Mouse (Mus musculus) cerebellum, adult 9-10 months (tissue): ENCODE data around the gene Kctd17.
A peak's percentile ranks its signal among the peaks of the same experiment; 100 is the strongest.

Experiments used
- DNase-seq: peaks from one replicate; pipeline ENCODE4 v3.0.0; 2022

Kctd17 gene

GRCm38 (mm10) chr15:78416937-78417336 lies 11.4 kb upstream of the Kctd17 start:
- DNase-seq: no peak

DNA sequence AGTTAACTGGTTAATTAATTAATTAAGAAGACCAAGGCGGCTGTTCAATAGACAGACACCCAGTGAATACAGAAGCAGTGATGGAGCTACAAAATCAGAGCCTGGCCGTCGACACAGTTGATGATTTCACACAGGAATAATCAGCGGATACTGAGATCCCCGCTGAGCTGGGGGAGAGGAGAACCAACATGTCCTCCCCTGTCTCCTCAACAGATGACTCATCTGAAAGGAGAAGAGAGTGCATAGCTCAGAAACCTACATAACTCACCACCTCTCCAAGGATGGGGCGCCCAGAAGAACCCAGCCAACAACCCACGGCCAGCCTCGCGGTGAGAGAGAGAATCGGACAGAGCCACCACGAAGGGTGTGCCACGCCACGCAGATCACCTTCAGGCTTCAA lies 8.0 kb upstream of the Kctd17 start:
- no peak for DNase-seq

DNA sequence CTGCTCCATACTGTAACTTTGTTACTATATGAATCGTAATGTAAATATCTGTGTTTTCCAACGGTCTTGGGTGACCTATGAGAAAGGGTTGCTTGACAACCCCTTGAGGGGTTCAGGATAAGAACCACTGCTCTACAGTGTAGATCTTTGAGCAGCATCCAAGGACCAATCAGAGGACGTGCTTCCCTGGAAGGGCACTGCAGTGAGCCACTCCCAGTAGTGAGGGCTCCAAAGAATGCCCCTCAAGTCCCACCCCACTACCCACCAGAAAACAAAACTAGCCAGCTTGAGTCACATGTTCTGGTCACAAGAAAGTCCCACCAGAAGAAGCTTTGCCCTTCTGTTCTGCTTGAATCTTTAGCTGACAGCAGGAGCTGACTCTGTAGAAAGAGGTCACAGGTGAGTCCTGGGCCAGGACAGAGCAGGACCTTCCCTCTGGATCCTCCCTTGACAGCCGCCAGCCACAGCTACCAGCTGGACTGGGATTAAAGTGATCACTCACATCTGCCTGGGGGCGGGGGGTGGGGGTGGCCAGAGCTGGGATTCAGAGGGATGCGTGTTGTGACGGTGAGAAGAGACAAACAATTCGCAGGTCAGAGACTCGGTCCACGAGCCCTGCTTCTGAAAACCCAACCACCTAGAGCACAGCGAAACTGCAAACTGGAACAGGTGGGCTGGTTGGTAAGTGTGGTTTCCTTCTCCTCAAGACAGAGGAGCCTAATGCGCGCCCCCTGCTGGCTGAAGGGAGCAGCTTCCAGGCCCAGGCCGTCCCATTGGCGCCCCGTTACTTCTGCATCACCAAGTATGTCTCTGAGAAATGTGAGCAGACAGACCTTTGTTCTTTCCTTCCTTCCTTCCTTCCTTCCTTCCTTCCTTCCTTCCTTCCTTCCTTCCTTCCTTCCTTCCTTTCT lies 6.1 kb upstream of the Kctd17 start:
- peak; percentile 83 for DNase-seq

- peak; percentile 13 for DNase-seq
These were observed 3.9 kb upstream of the Kctd17 start for GRCm38 (mm10) chr15:78424507-78424906.

GRCm38 (mm10) chr15:78425230-78425629 lies 3.1 kb upstream of the Kctd17 start:
- DNase-seq: no peak

DNA sequence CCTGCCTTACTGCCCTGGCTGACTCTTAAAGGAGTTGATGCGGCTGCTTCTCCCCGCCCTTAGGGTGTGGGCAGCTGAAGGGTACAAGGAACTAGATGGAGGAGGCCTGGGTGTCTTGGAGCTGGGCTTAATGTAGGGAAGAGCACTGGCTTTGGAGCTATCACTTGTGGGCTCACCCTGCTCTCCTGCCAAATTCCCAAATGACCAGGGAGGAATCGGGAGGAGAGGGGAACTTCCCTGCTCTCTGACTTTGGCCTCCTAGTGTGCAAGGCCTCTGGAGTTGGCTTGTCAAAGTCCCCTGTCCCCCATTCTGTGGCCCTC lies 735 bp downstream of the Kctd17 start:
- no peak for DNase-seq

GRCm38 (mm10) chr15:78429871-78430622 lies 1.7 kb downstream of the Kctd17 start:
- peak; percentile 38 for DNase-seq

DNA sequence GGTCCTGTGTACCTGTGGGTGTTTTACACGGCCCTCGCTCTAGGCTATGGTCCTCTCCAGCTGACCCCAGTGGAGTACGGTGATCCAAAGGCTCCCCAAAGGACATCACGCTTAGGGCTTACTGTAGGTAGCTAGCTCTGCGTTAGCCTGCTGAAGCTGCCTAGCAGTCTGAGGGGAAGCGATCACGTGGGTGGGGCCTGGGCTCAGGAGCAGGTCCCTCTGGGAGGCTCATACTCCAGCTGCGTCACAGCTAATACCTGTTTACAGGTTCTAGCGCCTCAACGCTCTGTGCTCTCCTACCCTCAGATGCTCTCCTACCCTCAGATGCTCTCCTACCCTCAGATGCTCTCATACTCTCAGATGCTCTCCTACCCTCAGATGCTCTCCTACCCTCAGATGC lies 2.5 kb downstream of the Kctd17 start:
- peak; percentile 10 for DNase-seq

DNA sequence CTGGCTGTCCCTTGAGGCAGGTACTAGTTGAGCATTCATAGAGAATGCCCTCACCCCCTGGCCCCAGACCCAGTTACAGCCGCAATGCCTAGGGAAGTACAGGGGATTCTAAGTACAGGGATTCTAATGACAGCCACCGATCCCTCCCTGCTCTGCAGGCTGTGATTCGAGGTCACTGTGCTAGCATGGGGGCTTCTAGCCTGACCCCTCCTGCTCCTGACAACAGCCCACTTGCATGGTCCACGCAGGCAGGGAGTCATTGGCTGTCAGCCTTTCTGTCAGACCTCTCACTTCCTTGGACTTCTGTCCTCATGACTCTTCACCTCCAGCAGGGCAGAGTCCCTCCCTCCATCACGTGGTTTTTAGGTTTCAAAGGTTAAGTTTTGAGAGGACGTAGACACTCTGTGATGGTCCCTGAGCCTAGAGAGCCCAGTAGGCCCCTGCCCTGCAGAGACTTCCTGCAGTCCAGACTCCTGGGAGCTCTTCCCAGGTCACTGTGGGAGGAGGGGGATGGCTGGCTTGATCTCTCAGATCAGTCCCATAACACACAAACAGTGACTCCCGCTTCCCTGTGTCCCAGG lies 3.3 kb downstream of the Kctd17 start:
- DNase-seq: peak; percentile 19

- peak; percentile 49 for DNase-seq
These were observed 6.6 kb downstream of the Kctd17 start for GRCm38 (mm10) chr15:78434896-78435520.

DNA sequence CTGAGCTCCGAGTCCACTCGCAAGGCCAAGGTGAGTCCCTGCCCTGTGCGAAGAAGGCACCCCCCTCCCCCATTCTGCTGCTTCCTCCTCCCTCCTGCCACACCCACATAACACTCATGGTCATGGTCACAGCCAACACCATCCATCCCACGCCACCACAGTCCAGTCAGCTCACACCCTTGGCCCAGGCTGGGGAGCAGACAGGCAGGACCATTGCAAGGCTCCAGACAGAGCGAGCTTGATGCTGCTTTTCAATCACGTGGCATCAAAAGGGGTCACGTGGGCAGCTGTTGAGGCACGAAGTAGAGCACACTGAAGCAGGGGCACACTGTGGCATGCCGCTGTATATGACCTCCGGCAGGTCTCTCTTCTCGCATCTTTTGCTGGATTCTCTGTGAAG lies 7.3 kb downstream of the Kctd17 start:
- DNase-seq: no peak

DNA sequence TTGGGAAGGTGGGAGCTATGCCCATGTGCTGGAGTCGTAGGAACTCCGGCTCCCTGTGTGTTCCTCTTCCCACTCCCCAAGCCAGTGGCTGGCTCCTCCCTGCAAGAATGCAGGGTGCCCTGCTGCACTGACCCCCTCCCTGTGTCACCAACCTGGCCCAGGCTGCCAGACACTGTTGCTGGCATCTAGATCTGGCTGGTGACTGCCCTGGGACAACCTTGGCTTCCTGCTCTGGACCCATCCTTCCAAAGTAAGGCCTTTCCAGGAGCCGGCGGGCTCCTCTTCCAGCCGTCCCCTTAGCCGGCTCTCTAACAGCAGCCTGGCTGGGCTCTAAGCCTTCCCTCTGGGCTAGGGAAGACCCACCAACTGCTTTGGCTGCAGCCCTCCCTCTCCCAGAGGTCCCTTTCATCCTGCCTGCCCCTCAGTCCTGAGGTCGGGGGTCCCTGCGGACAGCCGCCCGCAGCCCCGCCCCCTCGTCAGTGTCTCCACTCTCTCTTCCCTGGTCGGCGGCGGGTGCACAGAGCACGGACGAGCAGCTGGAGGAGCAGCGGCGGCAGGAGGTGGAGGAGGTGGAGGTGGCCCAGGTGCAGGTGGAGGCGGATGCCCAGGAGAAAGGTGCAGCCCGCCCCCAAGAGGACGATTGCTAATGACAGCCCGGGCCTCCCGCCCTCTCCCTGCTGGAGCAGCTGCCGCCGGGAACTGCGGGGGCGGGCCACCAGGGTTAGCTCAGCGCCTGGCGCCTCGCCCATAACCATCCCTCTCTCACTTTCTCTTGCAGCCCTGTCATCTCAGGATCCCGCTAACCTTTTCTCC lies 8.2 kb downstream of the Kctd17 start:
- peak; percentile 95 for DNase-seq

DNA sequence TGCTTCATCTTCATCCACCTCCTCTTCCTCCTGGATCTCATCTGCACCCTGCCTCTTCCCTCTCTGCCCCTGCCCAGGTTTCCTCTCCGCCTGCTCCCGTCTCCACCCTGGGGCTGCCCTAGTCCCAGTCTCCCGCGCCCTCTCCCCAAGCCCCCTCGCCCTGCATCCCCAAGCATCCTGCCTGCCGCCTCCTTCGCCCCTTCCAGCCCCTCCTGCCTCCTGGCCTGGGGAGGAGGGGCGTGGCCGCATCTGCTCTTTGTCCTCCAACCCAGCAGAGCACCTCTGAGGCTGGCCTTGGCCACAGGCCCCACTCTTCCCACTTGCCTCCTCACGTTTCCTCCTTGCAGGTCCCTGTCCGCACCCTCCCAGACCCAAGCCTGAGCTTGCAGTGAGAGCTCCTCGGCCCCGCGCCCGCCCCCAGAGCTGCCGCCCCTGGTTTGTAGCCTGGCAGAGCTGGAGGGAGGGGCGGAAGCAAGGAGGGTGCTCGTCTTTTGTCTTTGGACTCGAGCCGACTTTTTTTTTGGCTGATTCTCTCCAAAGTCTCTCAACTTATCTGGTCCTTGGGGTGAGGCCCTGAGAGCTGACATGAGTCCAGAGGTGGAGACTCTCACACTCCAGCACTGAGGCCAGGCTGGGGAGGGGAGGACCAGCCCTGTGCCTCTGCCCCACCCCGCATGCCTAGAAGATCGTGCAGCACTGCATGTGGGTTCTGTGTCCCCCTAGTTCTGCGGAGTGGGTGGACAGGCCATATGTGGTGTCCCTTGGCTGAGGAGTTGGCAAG lies 9.1 kb downstream of the Kctd17 start:
- peak; percentile 73 for DNase-seq

DNA sequence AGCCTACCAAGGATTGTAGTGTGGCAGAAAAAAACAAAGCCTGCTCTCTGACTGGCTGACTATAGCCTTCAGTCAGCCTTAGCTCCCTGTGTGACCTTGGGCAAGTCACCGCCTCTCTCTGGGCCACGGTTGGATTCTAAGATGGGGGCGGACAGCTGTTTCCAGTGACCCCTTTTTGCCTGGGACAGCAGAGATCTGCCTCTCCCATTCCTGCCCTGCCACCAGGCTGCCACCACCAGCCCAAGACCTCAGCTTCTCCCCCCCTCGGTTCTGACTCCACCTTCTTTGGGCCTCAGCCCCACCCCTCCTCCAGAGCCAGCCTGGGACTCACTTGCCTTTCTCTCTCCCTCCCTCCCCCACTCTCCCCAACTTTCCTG lies 9.6 kb downstream of the Kctd17 start:
- DNase-seq: no peak

GRCm38 (mm10) chr15:78438505-78438904 lies 10.1 kb downstream of the Kctd17 start:
- DNase-seq: no peak

DNA sequence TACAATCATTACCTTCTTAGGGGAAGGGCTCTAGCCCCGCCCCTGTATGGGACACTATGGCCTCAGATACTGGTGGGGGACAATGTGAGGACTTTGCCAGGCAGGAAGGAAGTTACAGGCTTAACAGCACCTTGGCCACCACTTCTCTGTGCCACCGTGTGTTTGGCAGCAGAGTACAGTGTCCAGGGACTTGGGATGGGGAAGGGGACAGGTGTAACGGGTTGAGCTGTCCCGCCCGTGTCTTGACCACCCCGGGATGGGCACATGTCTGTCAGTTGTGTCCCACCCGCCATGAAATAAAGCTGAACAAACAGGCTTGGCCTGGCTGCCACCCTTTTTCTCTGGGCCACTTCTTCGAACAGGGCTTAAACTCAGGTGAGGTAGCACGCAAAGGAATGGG lies 10.6 kb downstream of the Kctd17 start:
- no peak for DNase-seq

DNA sequence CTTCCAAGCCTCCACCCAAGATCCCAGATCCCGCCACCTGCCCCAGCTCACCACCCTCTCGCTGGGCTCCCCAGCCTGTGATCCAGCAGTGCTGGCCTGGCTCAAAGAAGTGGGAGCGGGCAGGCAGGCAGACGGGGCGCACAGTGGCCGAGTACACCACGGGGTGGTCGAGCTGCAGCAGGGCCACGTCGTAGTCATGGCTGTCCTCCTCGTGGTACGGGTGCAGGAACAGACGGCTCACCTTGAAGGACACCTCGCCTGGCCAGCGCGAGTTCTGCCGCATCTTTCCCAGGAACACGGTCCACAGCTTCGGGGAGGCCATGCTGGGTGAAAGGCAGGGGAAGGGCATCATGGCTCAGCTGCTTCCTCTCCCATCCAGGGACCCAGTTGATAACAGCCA lies 13.9 kb downstream of the Kctd17 start:
- DNase-seq: no peak

- DNase-seq: no peak
These were observed 15.5 kb downstream of the Kctd17 start for GRCm38 (mm10) chr15:78443857-78444256.

DNA sequence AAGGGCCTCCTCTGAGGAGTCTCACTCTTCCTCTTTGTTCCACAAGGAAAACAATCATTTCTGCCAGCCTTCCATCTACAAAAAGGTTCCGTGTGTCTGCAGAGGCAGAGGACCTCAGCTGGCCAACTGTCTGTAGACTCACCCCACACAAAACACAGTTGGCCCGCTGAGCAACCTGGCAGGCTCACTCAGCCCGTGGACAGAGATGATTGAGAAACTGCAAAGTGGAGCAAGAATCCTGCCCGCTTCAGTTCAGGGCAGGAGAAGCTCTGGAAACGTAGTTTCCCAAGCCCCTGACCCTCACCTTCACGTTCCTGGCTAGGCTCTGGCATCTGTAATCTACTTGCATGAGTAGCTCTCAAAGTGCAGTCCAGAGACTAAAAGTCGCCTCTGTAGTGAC lies 18.8 kb downstream of the Kctd17 start:
- DNase-seq: peak; percentile 53

DNA sequence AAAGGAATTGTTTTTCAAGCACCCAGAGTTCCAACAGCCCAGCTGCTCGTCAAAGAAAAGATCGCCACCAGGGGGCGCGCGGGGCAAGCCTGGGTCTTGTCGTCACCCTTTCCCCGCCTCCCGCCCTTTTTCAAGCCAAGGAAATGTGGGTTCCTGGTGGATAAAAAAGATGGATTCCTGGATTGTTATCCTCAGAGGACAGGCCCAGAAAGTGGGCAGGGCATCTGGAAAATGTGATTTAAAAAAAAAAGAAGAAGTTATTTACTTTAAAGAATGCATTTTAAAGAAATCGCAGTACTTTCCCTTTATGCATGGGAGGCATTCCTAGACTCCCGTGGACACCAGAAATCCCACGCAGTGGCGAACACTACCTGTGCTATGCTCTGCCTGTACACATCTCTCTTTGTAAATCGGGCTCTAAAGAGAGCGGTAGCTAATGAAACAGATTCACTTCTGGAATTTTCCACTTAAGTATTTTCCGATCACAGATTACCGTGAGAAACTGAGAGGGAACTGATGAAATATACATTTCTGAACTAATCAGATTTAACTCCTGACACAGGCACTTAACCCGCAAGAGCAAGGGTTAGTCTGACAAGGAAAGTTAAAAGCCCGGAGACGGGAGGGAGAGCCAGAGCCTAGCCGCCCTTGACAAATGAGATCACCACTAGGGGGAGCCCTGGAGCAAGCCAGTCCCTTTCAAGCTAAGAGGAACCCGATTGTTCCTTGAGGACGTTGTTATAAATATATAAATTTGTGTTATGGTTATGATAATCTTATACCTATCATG lies 19.6 kb downstream of the Kctd17 start:
- DNase-seq: peak; percentile 95

- DNase-seq: no peak
These were observed 20.8 kb downstream of the Kctd17 start for GRCm38 (mm10) chr15:78449131-78449530.
